Mouse (Mus musculus): Measurements from ENCODE around the gene Ptpn14. TPM values are rescaled to one million over a fixed set of nuclear protein-coding genes. Genes with fewer than 3 reads are reported as not detected.
A peak's percentile ranks its signal among the peaks of the same experiment; 100 is the strongest.

The Ptpn14 gene
- polyA plus RNA-seq, 1 experiment = 57.3 TPM

DNA sequence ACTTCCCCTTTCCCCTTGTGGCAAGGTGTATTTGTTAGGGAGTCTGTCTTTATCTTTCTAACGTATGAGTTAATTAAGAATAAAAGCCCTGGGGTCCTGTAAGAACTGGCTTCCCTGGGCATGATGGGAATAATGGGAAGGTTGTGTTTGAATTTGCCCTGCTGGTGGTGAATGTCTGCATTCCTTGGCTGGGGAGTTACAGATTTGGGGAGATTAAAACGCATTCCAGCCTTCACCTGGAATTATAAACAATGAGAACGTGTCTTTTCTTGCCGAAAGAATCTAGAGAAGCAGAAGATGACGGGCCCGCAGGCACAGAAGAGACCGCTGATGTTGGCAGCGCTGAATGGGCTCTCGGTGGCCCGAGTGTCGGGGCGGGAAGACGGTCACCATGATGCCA, 126.6 kb downstream of the Ptpn14 start:
- Histone ChIP-seq H3K4me3 (ENCODE audit: insufficient read depth, low read length) (no peak overlapping the region), H3K27ac (ENCODE audit: insufficient read depth, low read length) (no peak overlapping the region), H3K4me1 (ENCODE audit: control insufficient read depth, insufficient read depth, low read length) (no peaks in the 10 kb centered on the region)
- TF ChIP-seq CTCF (IDR thresholded peaks at IDR 0.05; ENCODE audit: borderline replicate concordance, insufficient read depth, low read length) (no peak), POLR2A (IDR thresholded peaks at IDR 0.05; ENCODE audit: low read depth, low read length) (no peak)

GRCm38 (mm10) chr1:189855739-189856138, 127.7 kb downstream of the Ptpn14 start:
- H3K4me1 ChIP-seq (ENCODE audit: control insufficient read depth, insufficient read depth, low read length) = peaks cover 3% of the 10 kb centered on the region
- H3K27ac ChIP-seq (ENCODE audit: insufficient read depth, low read length) = no peak overlapping the region
- no peak for TF ChIP-seq POLR2A (IDR thresholded peaks at IDR 0.05; ENCODE audit: low read depth, low read length)
- no peak for TF ChIP-seq CTCF (IDR thresholded peaks at IDR 0.05; ENCODE audit: borderline replicate concordance, insufficient read depth, low read length)
- no peak overlapping the region for H3K4me3 ChIP-seq (ENCODE audit: insufficient read depth, low read length)

DNA sequence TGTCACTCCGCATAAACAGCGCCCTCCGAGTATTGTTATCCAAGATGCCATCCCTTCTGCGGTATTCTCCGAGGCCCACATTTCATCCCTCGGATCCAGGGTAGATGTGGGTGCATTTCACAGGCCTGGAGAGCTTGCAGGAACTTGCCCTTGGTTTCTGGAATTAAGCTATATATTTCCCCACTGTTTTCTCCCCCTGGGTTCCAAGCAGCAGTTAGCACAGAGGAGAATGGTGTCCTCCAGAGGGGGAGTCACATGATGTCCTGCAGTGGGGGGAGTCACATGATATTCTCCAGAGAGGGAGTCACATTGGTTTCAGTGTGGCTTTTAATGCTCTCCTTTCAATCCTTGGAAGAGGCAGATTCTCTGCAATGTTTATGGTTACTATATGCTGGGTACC, 130.3 kb downstream of the Ptpn14 start:
- Histone ChIP-seq H3K4me1 (ENCODE audit: control insufficient read depth, insufficient read depth, low read length) (peaks cover 5% of the 10 kb centered on the region), H3K4me3 (ENCODE audit: insufficient read depth, low read length) (no peak overlapping the region), H3K27ac (ENCODE audit: insufficient read depth, low read length) (no peak overlapping the region)
- no peak for TF ChIP-seq POLR2A (IDR thresholded peaks at IDR 0.05; ENCODE audit: low read depth, low read length)
- TF ChIP-seq CTCF (IDR thresholded peaks at IDR 0.05; ENCODE audit: borderline replicate concordance, insufficient read depth, low read length) = no peak

- Histone ChIP-seq H3K27ac (ENCODE audit: insufficient read depth, low read length) (no peak overlapping the region), H3K4me1 (ENCODE audit: control insufficient read depth, insufficient read depth, low read length) (peaks cover 5% of the 10 kb centered on the region), H3K4me3 (ENCODE audit: insufficient read depth, low read length) (no peak overlapping the region)
- TF ChIP-seq POLR2A (IDR thresholded peaks at IDR 0.05; ENCODE audit: low read depth, low read length) (no peak), CTCF (IDR thresholded peaks at IDR 0.05; ENCODE audit: borderline replicate concordance, insufficient read depth, low read length) (peak; percentile 6; the same call in 1 of the 2 replicates)
These were observed 132.3 kb downstream of the Ptpn14 start for GRCm38 (mm10) chr1:189860112-189860941.

DNA sequence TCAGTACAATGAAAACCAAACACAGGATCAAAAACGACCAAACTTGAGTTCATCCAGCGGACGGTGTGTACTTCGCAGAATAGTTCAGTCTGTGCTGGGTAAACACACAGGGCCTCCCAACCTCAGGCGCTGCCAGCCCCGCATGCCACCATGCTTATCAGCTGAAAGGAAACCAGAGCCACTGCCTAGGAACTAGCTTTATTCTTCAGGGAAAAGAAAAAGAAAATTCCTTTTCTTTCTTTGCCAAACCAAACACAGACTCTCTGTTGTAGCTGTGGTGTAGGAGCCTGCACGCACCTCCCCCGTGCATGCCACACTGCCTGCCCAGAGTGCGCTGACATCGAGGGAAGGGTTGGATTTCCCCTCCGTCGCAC, 132.9 kb downstream of the Ptpn14 start:
- TF ChIP-seq CTCF (IDR thresholded peaks at IDR 0.05; ENCODE audit: borderline replicate concordance, insufficient read depth, low read length) = no peak
- no peak for TF ChIP-seq POLR2A (IDR thresholded peaks at IDR 0.05; ENCODE audit: low read depth, low read length)
- no peak overlapping the region for H3K27ac ChIP-seq (ENCODE audit: insufficient read depth, low read length)
- no peak overlapping the region for H3K4me3 ChIP-seq (ENCODE audit: insufficient read depth, low read length)
- H3K4me1 ChIP-seq (ENCODE audit: control insufficient read depth, insufficient read depth, low read length) = peaks cover 5% of the 10 kb centered on the region

DNA sequence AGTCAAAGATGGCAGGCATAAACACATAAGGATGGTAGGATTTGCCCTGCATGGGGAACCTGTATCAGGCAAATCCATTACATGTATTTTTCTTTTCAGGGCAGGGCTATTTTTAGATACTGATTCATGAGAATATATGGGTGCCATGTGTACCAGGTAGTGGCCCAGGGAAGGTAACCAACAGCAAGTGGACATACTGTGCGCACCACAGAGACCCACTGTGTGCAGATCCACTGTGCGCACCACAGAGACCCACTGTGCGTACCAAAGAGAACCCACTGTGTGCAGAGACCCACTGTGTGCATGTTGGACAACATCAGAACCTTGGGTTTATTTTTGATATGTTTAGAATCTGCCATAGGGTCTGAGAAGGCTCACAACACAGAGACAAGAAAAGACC, 135.7 kb downstream of the Ptpn14 start:
- Histone ChIP-seq H3K27ac (ENCODE audit: insufficient read depth, low read length) (no peak overlapping the region), H3K4me3 (ENCODE audit: insufficient read depth, low read length) (no peak overlapping the region), H3K4me1 (ENCODE audit: control insufficient read depth, insufficient read depth, low read length) (peaks cover 13% of the 10 kb centered on the region)
- TF ChIP-seq CTCF (IDR thresholded peaks at IDR 0.05; ENCODE audit: borderline replicate concordance, insufficient read depth, low read length) (no peak), POLR2A (IDR thresholded peaks at IDR 0.05; ENCODE audit: low read depth, low read length) (no peak)

DNA sequence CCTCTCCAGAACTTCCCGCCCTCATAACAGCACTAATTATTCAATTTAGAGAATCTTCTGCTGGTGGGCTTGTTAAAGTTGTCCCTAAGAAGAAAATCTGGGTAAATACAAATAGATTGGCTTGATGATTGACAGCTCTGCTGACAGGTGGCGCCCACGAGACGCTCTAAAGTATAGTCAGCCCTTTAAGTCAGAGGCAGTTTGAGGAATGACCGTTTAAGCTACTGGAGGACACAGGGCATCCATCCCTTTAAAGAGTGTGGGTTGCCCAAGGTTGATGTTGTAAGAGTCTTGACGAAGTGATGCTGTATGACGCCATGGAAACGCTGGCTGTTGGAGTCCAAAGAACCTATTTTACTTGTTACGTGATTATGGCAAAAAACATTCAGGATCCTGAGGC, 136.2 kb downstream of the Ptpn14 start:
- Histone ChIP-seq H3K27ac (ENCODE audit: insufficient read depth, low read length) (no peak overlapping the region), H3K4me1 (ENCODE audit: control insufficient read depth, insufficient read depth, low read length) (peaks cover 13% of the 10 kb centered on the region), H3K4me3 (ENCODE audit: insufficient read depth, low read length) (no peak overlapping the region)
- TF ChIP-seq POLR2A (IDR thresholded peaks at IDR 0.05; ENCODE audit: low read depth, low read length) (no peak), CTCF (IDR thresholded peaks at IDR 0.05; ENCODE audit: borderline replicate concordance, insufficient read depth, low read length) (no peak)

- Histone ChIP-seq H3K4me3 (ENCODE audit: insufficient read depth, low read length) (no peak overlapping the region), H3K27ac (ENCODE audit: insufficient read depth, low read length) (no peak overlapping the region), H3K4me1 (ENCODE audit: control insufficient read depth, insufficient read depth, low read length) (peaks cover 13% of the 10 kb centered on the region)
- TF ChIP-seq CTCF (IDR thresholded peaks at IDR 0.05; ENCODE audit: borderline replicate concordance, insufficient read depth, low read length) (no peak), POLR2A (IDR thresholded peaks at IDR 0.05; ENCODE audit: low read depth, low read length) (no peak)
These were observed 136.9 kb downstream of the Ptpn14 start for GRCm38 (mm10) chr1:189864846-189865560.

DNA sequence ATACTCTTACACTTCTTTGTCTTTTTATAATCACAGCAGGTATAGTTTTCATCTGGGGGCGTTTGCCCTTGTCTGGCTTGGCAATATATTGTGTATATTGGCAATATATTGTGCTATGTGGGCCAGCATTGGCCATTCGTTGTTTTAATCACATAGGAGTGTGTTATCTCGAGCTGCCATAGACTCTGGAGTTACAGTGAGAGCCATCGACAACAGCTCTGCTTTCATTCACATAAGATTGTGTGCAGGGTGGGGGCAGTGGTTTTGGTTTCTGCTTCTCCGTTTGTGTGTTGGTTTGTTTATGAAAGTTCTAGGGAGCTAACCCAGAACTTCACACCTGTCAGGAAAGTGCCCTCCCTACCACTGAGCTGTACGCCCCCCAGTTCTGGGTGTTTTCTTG, 138.6 kb downstream of the Ptpn14 start:
- no peak overlapping the region for H3K4me3 ChIP-seq (ENCODE audit: insufficient read depth, low read length)
- H3K27ac ChIP-seq (ENCODE audit: insufficient read depth, low read length) = peak overlapping the region; percentile 60; the same call in 1 of the 2 replicates
- peaks cover 8% of the 10 kb centered on the region for H3K4me1 ChIP-seq (ENCODE audit: control insufficient read depth, insufficient read depth, low read length)
- TF ChIP-seq CTCF (IDR thresholded peaks at IDR 0.05; ENCODE audit: borderline replicate concordance, insufficient read depth, low read length) (no peak), POLR2A (IDR thresholded peaks at IDR 0.05; ENCODE audit: low read depth, low read length) (no peak)

- H3K4me3 ChIP-seq (ENCODE audit: insufficient read depth, low read length) = no peak overlapping the region
- H3K27ac ChIP-seq (ENCODE audit: insufficient read depth, low read length) = peak overlapping the region; percentile 60
- H3K4me1 ChIP-seq (ENCODE audit: control insufficient read depth, insufficient read depth, low read length) = peaks cover 8% of the 10 kb centered on the region
- TF ChIP-seq CTCF (IDR thresholded peaks at IDR 0.05; ENCODE audit: borderline replicate concordance, insufficient read depth, low read length) = no peak
- no peak for TF ChIP-seq POLR2A (IDR thresholded peaks at IDR 0.05; ENCODE audit: low read depth, low read length)
These were observed 139.0 kb downstream of the Ptpn14 start for GRCm38 (mm10) chr1:189867034-189867433.

All from embryonic fibroblast, embryonic 13.5 days (primary cell).